ENCODE assay signal across 43 mouse cellular contexts in the genomic region with DNA sequence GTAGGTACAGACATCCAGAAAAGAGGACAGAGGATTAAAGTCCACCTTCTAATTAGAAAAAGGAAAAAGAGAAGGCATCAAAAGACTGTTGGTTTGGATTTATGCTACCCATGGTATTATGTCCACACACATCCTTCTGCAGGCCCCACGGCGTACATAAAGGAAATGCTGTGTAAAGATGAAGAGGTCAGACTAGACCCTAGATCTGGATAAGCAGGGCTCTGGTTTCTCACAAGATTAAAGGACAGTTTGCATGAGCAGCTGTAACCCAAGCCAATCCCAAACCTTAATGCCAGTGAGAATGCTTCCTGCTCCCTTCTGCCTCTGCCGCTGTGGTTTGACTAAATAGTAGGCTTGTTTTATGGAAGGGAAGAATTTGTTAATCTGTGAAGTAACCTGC. TPM values are rescaled to one million over a fixed set of nuclear protein-coding genes. Genes with fewer than 3 reads are reported as not detected.
"Had no signal": no experiment of that assay in that cellular context is flagged by ENCODE, and none has a peak within 500 bp of the region (broad histone marks: within the 10 kb centered on the region; RNA-seq: fewer than 3 reads in every experiment).

No protein-coding gene starts in this region.

- H3K4me3 ChIP-seq: heart, adult 2 months; heart, embryonic 13.5 days; heart, embryonic 15.5 days; hindbrain, embryonic 13.5 days; hindbrain, embryonic 15.5 days; kidney, embryonic 15.5 days; limb, embryonic 13.5 days; limb, embryonic 15.5 days had no signal

- H3K4me2 ChIP-seq: heart, embryonic 11.5 days; heart, embryonic 13.5 days; heart, embryonic 15.5 days; hindbrain, embryonic 13.5 days; hindbrain, embryonic 15.5 days; kidney, embryonic 15.5 days; limb, embryonic 13.5 days; limb, embryonic 15.5 days; liver, embryonic 11.5 days had no signal

- ATAC-seq: hindbrain, postnatal 0 days; intestine, embryonic 16.5 days had no signal

- H3K27me3 ChIP-seq: heart, embryonic 13.5 days; heart, embryonic 15.5 days; hindbrain, embryonic 13.5 days; hindbrain, embryonic 15.5 days; kidney, embryonic 15.5 days; limb, embryonic 13.5 days; limb, embryonic 15.5 days had no signal

- H3K9ac ChIP-seq: heart, embryonic 13.5 days; heart, embryonic 15.5 days; hindbrain, embryonic 13.5 days; hindbrain, embryonic 15.5 days; kidney, embryonic 15.5 days; limb, embryonic 13.5 days; limb, embryonic 15.5 days; liver, embryonic 14.5 days had no signal

- H3K9me3 ChIP-seq: heart, embryonic 13.5 days; heart, embryonic 15.5 days; hindbrain, embryonic 13.5 days; hindbrain, embryonic 15.5 days; kidney, embryonic 15.5 days; limb, embryonic 15.5 days had no signal

- H3K4me1 ChIP-seq: heart, embryonic 13.5 days; heart, embryonic 15.5 days; hindbrain, embryonic 13.5 days; hindbrain, embryonic 15.5 days; kidney, embryonic 15.5 days; limb, embryonic 13.5 days; limb, embryonic 15.5 days had no signal

- DNase-seq: gastrocnemius, postnatal 14 days; gastrocnemius, postnatal 36 days; heart, adult 11 months; heart, adult 2 months; heart, postnatal 14 days; heart, postnatal 36 days; kidney, adult 11 months; kidney, adult 2 months; kidney, adult 9 months; kidney, postnatal 14 days; kidney, postnatal 36 days; layer of hippocampus, adult 9-11 months; layer of hippocampus, postnatal 36 days; left cerebral cortex, postnatal 4 days had no signal

- H3K27ac ChIP-seq: heart, adult 2 months; heart, embryonic 13.5 days; heart, embryonic 15.5 days; hindbrain, embryonic 13.5 days; hindbrain, embryonic 15.5 days; hindbrain, postnatal 0 days; kidney, embryonic 15.5 days; kidney, postnatal 0 days; limb, embryonic 13.5 days; limb, embryonic 15.5 days; liver, embryonic 14.5 days had no signal

- H3K36me3 ChIP-seq: heart, embryonic 13.5 days; heart, embryonic 15.5 days; hindbrain, embryonic 13.5 days; hindbrain, embryonic 15.5 days; kidney, embryonic 15.5 days; limb, embryonic 13.5 days; limb, embryonic 15.5 days had no signal

RNA-seq across cellular contexts. Expression of a gene that starts 15.6 kb away (rescaled TPM):
- total RNA-seq: gastrocnemius, adult 18-20 months; gastrocnemius, adult 8-10 months; gastrocnemius, postnatal 14 days; gastrocnemius, postnatal 36 days; heart, adult 2 months; heart, postnatal 14 days; heart, postnatal 36 days; hematopoietic stem cell, adult 5-6 weeks; hindbrain, postnatal 0 days; layer of hippocampus, adult 18-20 months; layer of hippocampus, adult 8-10 months; layer of hippocampus, postnatal 14 days; layer of hippocampus, postnatal 36 days; left cerebral cortex, adult 18-20 months; left cerebral cortex, adult 8-10 months; left cerebral cortex, postnatal 10 days; left cerebral cortex, postnatal 25 days; left cerebral cortex, postnatal 4 days had no signal
- polyA plus RNA-seq: gonadal fat pad, adult 2 months; heart, adult 2 months; heart, embryonic 11.5 days; heart, embryonic 15.5 days; heart, postnatal 0 days; hindbrain, embryonic 11.5 days; hindbrain, embryonic 13.5 days; hindbrain, embryonic 15.5 days; hindbrain, postnatal 0 days; intestine, embryonic 14.5 days; kidney, adult 2 months; kidney, postnatal 0 days; large intestine, adult 2 months; limb, embryonic 11.5 days; limb, embryonic 13.5 days had no signal

RNA-seq across cellular contexts. Expression of a gene that starts 17.2 kb away (rescaled TPM):
- total RNA-seq: gastrocnemius, postnatal 14 days; gastrocnemius, postnatal 36 days; heart, adult 2 months; heart, postnatal 14 days; heart, postnatal 36 days; hematopoietic stem cell, adult 5-6 weeks; layer of hippocampus, adult 18-20 months; layer of hippocampus, postnatal 14 days; layer of hippocampus, postnatal 36 days; left cerebral cortex, adult 18-20 months; left cerebral cortex, postnatal 25 days had no signal
- polyA plus RNA-seq: heart, embryonic 11.5 days; heart, embryonic 13.5 days; heart, embryonic 15.5 days; heart, postnatal 0 days; hindbrain, embryonic 11.5 days; hindbrain, embryonic 13.5 days; intestine, embryonic 14.5 days; limb, embryonic 11.5 days; limb, embryonic 15.5 days had no signal

RNA-seq across cellular contexts. Expression of a gene that starts 30.8 kb away (rescaled TPM):
- total RNA-seq: gastrocnemius, adult 18-20 months; gastrocnemius, adult 8-10 months; gastrocnemius, postnatal 14 days; gastrocnemius, postnatal 36 days; heart, adult 2 months; heart, postnatal 14 days; heart, postnatal 36 days; hematopoietic stem cell, adult 5-6 weeks; hindbrain, postnatal 0 days; layer of hippocampus, adult 18-20 months; layer of hippocampus, postnatal 14 days; layer of hippocampus, postnatal 36 days; left cerebral cortex, adult 18-20 months; left cerebral cortex, postnatal 10 days; left cerebral cortex, postnatal 25 days; left cerebral cortex, postnatal 4 days had no signal
- polyA plus RNA-seq: heart, adult 2 months; heart, embryonic 11.5 days; heart, embryonic 15.5 days; heart, postnatal 0 days; hindbrain, embryonic 11.5 days; hindbrain, embryonic 13.5 days; hindbrain, embryonic 15.5 days; hindbrain, postnatal 0 days; intestine, embryonic 14.5 days; large intestine, adult 2 months; limb, embryonic 11.5 days; limb, embryonic 13.5 days had no signal
